Mouse (Mus musculus): ENCODE data around the gene Cherp. TPM values are rescaled to one million over a fixed set of nuclear protein-coding genes. Genes with fewer than 3 reads are reported as not detected.

The Cherp gene
- total RNA-seq, 2 experiments from 2014 or later = 47.7 to 60.6 TPM

DNA sequence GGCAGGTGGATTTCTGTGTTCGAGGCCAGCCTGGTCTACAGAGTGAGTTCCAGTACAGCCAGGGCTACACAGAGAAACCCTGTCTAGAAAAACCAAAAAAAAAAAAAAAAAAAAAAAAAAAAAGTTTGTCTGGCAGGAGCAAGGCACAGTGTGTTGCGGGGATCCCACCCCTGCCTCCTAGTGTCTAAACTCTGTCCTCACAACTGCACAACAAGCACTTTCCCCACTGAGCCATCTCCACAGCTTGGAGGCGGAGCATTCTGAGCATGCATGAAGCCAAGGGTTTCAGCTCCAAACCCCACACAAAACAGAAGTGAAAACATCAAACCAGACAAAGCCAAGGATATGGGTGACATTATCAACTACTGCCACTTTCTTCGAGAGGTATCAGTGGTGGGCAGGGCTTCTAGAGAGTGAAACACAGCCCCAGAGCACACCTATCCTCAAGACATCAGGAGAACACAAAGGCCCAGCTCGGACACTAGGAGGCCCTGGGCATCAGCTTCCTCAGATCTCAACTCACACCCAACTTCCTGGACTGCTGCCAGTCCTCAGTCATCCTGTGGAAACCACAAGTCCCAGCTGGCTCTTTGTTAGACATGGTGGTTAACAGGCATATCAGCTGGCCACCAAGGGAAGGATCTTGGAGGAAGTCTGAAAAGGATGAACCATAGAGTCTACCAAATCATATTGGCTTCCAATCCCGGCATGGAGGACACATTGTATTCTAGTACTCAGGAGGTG lies 10.6 kb upstream of the Cherp start:
- DNase-seq (ENCODE audit: low spot score in 2 of 2) = peak in 1 of 2 experiments; percentile 42

DNA sequence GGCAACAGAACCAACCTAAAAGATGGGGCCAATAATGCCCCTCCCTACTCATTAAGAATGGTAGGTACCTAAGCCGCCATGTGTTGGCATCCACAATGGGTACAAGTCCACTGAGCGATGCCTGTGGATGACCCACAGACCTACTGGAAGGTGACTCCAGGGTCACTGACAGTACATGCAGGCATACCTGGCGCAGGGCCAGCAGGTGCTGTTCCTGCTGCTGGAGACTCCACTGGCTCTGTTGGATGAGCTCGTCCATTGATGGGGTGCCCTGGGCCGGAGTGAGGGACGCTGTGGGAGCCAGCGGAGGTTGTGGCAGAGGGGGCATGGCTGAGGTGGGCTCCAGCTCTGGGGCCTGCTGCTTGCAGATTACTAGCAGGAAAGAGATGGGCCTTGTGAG lies 4.3 kb downstream of the Cherp start:
- DNase-seq (ENCODE audit: low spot score in 2 of 2) = no peak

DNA sequence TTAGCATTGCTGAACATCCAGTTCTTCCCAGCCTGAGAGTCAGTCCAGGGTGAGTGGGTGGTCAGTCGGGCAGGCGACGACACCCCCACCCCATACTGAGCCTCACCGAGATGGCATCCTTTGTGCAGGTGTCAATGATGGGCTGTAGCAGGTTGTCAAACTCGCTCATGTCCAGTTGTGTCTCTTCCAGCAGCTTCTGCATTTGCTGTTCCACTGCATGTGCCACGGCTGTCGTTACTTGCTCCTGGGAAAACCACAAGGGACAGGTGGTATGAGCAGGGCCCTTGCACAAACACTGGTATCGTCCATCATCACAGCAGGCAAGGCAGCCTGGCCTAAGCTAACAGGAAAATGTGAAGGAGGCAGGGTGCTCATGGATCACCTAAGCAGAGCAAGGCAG lies 5.0 kb downstream of the Cherp start:
- DNase-seq (ENCODE audit: low spot score in 2 of 2) = no peak

DNA sequence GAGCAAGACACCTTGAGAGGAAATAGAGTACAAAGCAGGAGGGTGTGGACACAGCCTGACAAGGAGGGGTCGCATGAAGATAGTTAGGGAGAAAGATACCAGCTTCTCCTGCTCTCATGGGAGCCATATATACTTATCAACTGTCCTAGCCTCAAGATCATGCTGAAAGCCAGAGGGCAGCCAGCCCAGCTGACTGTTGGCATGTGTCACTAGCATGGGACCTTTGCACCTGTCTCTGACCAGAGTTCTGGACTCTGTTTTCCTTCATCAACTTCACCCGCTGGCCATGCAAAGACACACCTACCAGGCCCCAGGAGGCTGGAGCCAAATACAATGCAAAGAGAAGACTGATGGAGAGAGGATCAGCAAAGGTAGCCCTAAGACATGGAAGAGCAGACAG lies 5.8 kb downstream of the Cherp start:
- DNase-seq (ENCODE audit: low spot score in 2 of 2) = no peak

DNA sequence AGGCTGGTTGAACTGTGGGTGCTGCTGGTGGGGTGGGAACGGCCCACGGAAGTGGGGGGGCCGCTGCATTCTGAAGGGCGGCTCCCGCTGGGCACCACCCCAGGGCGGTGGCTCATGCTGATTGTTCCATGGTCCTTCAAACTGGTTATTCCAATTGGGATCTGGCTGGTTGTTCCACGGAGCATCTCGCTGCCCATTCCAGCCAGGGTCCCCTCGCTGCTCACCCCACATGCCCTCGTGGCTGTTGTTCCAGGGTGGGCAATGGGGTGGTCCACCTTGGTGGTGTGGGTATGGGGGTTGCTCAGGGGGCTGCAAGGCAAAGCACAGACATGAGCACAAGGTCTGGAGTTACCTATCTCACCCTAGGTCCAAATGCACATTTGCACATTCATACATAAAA lies 10.8 kb downstream of the Cherp start:
- no peak for DNase-seq (ENCODE audit: low spot score in 2 of 2)

DNA sequence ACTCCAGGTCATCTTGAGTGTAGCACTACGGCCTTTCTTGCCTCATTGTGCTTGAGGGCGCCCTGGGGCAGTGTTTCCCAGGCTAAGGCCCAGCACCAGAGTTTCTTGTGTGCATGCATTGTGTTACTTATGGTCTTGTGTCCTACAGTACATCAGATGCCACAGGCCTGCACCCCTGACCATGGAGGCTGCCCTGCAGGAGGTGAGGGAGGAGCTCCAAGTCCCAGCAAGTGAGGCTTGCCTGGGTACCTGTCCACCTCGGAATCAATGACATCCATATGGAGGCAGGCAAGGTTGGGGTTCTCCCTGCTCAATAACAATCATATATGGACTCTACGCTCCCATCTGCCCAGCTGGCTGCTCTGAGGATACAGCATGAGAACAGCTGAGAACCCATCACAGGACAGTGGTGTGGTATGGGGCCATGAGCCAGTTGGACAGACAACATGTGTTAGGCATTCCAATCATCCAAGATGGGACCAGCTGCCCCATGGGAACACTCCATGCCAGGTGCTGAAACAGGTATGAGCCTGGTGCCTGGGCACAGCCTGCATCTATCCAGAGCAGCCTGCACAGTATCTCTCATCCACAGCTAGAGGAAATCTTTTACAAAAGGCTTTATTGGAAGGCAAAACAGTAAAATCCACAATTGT lies 15.0 kb downstream of the Cherp start:
- DNase-seq (ENCODE audit: low spot score in 2 of 2) = no peak

DNA sequence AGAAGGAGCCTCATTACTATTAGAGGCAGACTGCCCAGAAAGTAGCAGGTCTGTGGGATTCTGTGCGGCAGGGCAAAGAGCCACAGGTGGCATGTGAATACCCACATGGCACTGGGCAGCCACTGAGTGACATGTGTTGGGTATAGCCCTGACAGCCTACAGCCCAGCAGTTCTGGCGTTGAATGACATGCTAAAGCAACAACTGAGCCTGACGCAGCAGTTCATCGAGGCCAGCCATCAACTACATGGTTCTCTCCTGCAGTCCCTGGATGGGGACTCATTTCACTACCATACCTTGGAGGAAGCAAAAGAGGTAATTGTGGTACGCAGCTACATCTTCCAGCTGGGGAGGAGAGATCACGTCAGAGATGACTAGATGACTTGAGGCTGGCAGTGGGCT lies 16.6 kb downstream of the Cherp start:
- DNase-seq (ENCODE audit: low spot score in 2 of 2) = no peak

DNA sequence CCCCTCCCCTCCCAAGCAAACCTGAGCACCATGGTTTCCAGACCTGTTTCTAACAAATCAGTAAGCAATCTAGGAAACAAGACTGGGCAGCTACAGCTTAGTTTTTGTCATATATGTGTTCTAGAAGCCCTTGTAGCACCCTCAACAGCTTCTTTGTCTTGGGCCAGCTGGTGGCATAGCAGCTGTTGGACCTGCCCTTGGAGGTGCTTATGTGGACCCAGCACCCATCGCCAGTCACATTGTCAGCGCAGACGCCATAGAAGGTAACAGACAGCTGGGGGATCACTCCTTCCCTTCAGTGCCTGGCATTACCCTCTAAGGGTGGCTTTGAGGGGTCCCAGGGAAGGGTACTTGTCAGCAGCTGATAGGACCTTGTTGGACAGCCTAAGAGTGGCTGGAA lies 17.2 kb downstream of the Cherp start:
- no peak for DNase-seq (ENCODE audit: low spot score in 2 of 2)

DNA sequence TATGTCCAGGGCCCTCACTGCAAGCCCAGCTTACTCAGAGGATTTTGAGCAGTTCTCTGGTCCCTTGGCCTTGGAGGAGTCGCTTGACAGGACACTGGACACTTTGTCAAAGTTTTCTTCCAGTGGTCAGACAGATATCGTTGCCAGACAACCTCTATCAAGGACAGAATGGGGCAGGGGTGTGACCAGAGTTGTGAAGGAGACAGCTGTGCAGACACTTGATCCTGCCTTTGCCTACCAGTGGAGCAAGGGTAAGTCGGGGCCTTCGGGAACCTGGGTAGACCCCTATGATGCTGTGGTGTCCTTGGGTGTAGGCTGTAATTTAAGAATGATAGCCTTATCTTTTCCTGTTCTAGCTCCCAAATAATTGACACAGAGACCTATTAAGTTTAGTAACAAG lies 19.7 kb downstream of the Cherp start:
- no peak for DNase-seq (ENCODE audit: low spot score in 2 of 2)

DNA sequence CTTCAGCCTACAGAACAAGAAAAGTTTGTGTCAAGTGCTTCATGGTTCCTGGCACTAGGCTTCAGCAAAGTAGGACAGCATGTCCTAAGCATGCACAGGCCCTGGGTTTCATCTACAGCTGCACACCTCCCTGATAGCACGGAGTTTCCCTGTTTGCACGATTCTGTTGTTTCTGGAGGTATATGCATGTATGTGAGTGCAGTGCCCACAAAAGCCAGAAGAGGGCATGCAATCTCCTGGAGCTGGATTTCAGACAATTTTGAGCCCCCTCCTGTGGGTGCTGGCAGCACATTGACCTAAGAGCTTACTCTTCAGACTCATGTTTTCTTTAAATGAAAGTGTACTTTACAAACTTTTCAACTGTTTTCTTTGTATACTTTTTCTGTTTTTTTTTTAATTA lies 21.1 kb downstream of the Cherp start:
- DNase-seq (ENCODE audit: low spot score in 2 of 2) = no peak

DNA sequence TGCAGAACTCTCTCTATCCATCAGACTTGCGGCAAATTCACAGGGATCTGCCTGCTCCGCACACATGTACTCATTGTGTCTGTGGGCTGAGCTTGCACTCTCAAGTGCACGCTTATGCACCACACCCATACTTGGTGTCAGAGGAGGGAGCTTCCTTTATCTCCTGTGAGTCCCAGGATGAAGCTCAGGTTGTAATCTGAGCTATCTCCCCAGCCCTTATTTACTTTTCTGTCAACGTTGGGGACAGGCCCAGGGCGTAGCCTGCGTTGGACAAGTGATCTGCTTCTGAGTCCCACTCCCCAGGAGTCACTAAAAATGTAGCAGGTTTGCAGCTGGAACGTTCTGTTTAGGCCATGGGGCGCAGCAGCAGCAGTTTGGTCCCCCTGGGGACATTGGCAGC lies 23.5 kb downstream of the Cherp start:
- no peak for DNase-seq (ENCODE audit: low spot score in 2 of 2)

DNA sequence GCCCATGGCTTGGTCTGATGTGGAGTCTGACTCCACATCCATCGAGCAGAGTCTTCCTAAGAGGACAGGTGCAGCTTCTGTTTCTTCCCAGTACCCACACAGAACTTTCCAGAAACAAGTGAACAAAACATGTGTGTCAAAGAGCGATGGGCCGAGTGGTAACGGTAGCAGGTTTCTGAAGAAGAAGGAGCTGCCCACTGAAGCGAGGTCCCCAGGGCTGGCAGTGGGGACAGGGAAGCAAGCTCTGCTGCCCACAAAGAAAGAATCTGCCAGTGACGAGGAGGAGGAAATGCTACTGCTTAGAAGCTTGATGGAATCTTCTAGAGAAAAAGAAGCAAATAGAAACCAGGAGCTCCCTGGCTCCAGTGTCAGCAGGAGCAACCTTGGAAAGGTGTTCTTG lies 30.0 kb downstream of the Cherp start:
- no peak for DNase-seq (ENCODE audit: low spot score in 2 of 2)

DNA sequence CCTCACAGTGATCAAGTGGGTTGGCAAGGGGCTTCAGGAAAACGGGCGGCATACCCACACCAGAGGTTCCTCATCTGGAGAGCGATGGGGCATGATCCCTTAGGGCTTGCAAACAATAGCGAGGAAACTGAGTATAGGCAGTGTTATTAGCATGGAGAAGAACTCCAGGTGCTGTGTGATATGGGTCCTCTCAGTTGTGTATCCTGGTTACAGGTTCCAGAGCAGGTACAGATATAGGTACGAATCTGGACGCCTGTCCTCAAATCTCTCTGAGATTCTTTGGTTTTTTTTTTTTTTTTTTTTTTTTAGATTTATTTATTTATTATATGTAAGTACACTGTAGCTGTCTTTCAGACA lies 31.1 kb downstream of the Cherp start:
- no peak for DNase-seq (ENCODE audit: low spot score in 2 of 2)

DNA sequence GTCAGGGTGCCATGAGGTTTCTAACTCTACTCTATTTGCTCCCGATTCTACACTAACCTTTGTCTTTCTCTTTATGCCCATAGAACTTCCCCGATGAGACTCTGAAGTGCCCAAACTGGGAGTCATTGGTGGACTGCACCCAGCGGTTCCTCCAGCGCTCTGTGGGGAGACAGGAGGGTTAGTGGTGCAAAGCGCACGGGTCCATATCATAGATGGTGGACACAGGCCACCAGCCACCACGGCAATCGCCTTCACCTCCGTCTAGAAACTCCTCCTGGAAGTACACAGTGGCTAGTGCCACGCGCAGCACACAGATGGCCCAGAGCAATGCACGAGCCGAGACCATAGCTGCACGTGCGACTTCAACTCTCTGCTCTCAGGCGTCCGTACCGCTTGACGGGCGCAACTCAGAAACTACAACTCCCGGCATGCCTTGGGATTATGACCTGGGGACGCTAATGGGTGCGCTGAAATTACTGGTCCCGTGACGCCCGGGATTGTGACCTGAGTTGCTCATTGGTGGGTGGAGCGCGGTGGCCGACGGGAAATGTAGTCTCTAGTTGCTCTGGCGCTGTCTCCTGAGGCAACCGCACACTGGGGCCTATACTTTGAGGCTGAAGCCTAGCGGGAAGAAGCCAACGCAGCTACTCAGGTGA lies 31.6 kb downstream of the Cherp start, which contains the start of the genes Calr3 and 1700030K09Rik:
Gene Calr3, minus strand, starts transcription at position 533 of the 656 bp plus-strand sequence.
Gene 1700030K09Rik, plus strand, starts transcription at position 543 of the 656 bp plus-strand sequence.
- DNase-seq (ENCODE audit: low spot score in 2 of 2) = peak; percentile 93 to 98

DNA sequence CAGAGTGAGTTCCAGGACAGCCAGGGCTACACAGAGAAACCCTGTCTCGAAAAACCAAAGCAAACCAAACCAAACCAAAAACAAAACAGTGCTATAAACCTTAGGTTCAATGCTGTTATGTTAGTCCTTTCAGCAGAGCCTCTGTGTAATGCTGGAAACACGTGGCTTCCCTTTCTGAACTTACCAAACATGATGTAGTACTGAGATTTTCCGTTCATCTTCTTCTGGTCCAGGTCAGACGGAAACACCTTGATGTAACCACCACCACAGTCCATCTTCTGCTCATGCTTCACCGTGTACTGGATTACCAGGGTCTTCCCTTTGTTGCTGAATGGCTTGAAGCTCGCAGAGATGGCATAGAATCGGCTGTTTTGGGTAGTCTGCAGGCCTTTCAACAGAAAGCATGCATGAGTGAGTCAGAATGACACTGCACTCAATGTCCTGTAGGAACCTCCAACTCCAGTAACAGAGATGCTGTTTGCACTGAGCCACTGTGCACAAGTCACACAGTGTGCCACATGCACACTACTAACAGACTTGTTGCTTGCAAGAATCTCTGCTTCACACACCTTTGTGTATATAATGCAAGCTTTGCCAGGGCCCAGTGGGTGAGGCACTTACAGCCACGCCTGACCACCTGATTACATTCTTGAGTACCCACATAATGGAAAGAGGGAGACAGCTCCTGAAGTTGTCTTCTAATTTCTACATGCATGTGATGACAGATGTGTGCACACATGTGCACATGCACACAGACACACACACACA lies 36.6 kb downstream of the Cherp start:
- no peak for DNase-seq (ENCODE audit: low spot score in 2 of 2)

DNA sequence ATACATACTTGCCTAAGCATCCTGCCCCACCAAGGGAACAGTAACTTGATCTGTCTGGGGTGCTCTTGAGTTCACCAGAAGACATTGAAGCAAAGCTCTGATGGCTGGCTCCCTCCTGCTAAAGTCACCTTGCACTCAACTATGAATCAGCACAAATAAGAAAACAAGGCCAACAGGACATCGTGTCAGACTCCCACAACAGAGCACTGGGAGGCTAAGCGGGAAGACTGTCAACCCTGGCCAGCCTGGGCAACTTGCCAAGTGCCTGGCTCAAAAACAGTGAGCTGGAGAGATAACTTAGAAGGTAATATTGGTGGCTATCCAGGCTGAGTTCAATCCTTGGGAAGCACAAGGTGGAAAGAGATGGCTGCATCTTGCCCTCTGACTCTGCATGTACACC lies 40.1 kb downstream of the Cherp start:
- peak in 1 of 2 experiments; percentile 28 for DNase-seq (ENCODE audit: low spot score in 2 of 2)

DNA sequence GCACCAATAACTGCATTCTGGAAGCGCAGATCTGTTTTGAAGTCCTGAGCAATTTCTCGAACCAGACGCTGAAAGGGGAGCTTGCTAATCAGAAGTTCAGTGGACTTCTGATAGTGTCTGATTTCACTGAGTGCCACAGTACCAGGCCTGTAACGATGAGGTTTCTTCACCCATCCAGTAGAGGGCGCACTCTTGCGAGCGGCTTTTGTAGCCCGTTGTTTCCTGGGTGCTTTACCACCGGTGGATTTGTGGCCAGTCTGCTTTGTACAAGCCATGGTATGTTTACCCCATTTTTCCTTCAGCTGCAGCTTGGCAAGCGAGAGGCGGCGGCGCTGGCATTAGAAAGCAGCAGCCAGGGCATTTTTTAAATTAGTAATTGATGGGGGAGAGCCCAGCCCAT lies 45.4 kb downstream of the Cherp start:
- no peak for DNase-seq (ENCODE audit: low spot score in 2 of 2)

DNA sequence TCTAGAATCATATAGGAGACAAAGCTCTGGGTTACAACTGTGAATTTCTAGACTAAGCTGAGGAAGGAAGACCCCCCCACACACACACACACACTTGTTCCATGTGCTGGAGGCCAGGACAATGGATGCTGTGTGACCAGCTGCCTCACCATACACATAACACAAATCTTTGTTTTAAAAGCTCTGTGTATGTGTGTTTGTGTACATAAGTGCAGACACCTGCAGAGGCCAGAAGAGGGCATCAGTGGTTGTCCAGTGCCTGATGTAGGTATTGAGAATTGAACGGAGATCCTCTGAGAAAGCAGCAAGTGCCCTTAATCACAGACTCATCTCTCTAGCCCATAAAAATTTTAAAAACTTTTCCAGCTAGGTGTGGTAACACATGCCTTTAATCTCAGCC lies 52.1 kb downstream of the Cherp start:
- DNase-seq (ENCODE audit: low spot score in 2 of 2) = no peak

DNA sequence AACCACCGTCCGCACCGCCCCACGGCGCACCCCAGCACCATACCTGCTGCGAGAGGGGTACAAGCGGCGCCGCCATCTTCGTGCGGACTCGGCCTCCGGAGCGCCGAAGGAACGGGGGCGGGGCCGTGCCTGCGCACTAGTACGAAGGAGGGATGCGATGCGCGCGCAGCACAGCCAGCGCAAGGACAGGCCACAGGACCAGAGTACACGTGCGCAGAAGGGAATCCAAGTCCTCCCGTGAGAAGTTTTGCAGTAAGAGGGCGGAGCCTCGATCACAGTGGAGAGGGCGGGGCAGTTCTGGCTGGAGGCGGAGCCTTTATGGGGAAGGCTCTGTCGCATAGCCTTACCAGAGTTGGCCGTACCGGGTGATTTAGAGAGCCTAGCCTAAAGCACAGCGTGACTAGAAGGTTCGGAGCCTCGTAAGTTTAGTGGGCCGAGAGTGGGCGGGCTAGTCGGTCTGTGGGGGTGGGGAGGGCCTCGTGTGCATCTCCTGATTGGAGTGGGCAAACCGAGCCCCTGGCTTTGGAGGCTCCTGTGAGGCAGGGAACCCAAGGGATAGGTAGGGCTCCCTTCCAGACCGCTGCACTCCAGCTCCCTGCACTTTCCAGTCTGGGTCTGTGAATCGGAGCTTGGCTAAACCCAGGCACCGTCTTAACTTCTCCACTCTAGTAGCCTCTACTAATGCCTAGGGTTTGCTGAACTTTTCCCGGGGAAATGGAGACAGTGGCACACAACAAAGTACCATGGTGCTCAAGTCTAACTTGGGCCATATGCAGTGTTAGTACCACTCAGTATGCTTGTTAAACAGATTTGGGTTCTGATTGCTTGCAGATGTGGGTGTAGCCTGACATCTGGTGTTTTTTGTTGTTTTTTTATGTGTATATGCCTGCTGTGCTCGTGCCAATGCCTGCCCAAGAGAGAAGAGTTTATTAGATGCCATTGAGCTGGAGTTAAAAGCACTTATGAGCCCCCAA lies 53.4 kb downstream of the Cherp start, which contains the start of gene Eps15l1:
Gene Eps15l1, minus strand, starts transcription at position 99 of the 974 bp plus-strand sequence.
- peak; percentile 96 to 99 for DNase-seq (ENCODE audit: low spot score in 2 of 2)
